Mouse (Mus musculus): ENCODE results near the gene Slc2a12. TPM values are rescaled to one million over a fixed set of nuclear protein-coding genes. Genes with fewer than 3 reads are reported as not detected.

Gene Slc2a12
- polyA plus RNA-seq, 1 experiment from 2014 or later: 0.27 TPM

DNA sequence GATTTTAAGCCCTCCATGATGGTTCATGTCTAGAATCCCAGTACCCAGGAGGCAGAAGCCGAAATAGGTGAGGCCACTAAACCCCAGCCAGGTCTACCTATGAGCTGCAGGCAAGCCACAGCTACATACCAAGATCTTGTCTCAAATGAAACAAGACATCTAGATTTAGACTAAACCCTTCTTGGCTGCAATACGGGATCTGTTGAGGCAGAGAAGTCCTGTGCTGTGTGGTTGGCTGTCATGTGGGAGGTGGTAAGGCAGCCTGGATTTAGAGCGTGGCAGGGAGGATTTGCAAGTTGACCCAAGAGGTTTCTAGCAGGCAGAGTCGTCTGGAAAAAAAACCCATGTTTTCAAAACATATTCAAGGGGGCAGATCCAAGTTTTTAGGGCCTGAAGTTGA lies 12.9 kb upstream of the Slc2a12 start:
- Histone ChIP-seq H3K4me2 (replicated peaks; ENCODE audit: low read depth) (no peak overlapping the region), H3K9me3 (ENCODE audit: control insufficient read depth) (no peaks in the 10 kb centered on the region), H3K4me3 (ENCODE audit: low read depth, low read length) (no peak overlapping the region), H3K4me1 (replicated peaks; ENCODE audit: control insufficient read depth, insufficient read depth, low read length) (no peaks in the 10 kb centered on the region), H3K27ac (ENCODE audit: low read depth, low read length) (no peak overlapping the region), H3K9ac (ENCODE audit: low read depth, low read length) (no peak overlapping the region), H3K27me3 (replicated peaks; ENCODE audit: control insufficient read depth, insufficient read depth, low read length) (no peaks in the 10 kb centered on the region), H3K36me3 (ENCODE audit: control insufficient read depth, insufficient read depth) (no peaks in the 10 kb centered on the region)
- no peak for TF ChIP-seq CTCF (IDR thresholded peaks at IDR 0.05; ENCODE audit: low read depth)
- 75% methylated on average over 4 of the region's 4 CpGs for WGBS
- no peak for ATAC-seq

DNA sequence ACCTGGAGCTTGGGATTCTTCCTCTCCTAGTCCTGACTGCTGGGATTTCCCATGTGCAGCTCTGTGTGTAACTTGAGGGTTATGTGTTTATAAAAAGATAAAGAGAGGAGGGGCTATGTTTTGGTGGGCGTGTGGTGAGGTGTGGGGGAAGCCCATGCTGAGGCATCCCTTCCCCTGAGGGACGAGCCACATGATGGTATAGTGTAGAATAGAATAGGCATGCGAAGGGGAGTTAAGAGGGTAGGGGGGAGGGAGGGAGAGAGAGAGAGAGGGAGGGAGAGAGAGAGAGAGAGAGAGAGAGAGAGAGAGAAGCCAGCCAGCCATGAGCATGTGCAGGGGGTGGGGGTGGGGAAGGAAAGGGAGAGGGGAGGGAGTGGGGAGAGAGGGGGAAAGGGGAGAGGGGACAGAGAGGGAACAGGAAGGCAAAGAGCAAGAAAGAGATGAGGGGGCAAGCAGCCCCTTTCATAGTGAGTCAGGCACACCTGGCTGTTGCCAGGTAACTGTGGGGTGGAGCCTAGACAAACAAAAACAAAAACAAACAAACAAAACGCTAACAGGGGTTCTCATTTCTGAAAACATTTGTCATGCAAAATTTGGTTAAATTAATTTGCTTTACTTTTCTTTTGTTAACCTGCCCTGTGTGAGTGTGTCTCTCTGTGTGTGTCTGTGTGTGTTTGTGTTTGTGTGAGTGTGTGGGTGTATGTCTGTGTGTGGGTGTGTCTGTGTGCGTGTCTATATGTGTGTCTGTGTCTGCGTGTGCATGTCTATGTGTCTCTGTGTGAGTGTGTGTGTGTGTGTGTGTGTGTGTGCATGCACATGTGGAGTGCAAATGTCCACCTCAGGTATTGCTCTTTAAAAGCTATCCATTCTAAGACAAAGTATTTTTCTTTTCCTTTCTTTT lies 11.2 kb upstream of the Slc2a12 start:
- Histone ChIP-seq H3K4me1 (replicated peaks; ENCODE audit: control insufficient read depth, insufficient read depth, low read length) (no peaks in the 10 kb centered on the region), H3K36me3 (ENCODE audit: control insufficient read depth, insufficient read depth) (no peaks in the 10 kb centered on the region), H3K27me3 (replicated peaks; ENCODE audit: control insufficient read depth, insufficient read depth, low read length) (no peaks in the 10 kb centered on the region), H3K4me2 (replicated peaks; ENCODE audit: low read depth) (no peak overlapping the region), H3K9ac (ENCODE audit: low read depth, low read length) (no peak overlapping the region), H3K27ac (ENCODE audit: low read depth, low read length) (no peak overlapping the region), H3K9me3 (ENCODE audit: control insufficient read depth) (no peaks in the 10 kb centered on the region), H3K4me3 (ENCODE audit: low read depth, low read length) (no peak overlapping the region)
- no peak for TF ChIP-seq CTCF (IDR thresholded peaks at IDR 0.05; ENCODE audit: low read depth)
- ATAC-seq: no peak
- 35% methylated on average over 6 of the region's 6 CpGs for WGBS

DNA sequence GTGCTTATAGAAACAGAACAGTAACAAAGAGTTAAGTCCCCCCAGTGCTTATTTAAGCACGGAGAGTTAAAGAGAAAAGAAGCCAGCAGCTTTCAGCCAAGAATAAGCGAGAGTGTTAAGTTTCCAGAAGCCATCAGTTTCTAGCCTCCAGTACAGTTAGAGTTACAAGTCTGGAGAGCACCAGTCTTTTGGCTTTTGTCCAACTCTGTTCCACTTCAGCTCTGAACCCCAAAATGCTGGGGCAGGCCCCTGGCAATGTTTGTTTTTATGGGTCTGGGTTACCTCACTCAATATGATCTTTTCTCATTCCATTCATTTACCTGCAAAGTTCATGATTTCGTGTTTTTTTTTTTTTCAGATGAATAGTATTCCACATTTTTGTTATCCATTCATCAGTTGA lies 7.6 kb upstream of the Slc2a12 start:
- no peaks in the 10 kb centered on the region for H3K36me3 ChIP-seq (ENCODE audit: control insufficient read depth, insufficient read depth)
- no peak for ATAC-seq
- H3K9me3 ChIP-seq (ENCODE audit: control insufficient read depth): no peaks in the 10 kb centered on the region
- 48% methylated on average over 3 of the region's 3 CpGs for WGBS
- no peak overlapping the region for H3K27ac ChIP-seq (ENCODE audit: low read depth, low read length)
- H3K9ac ChIP-seq (ENCODE audit: low read depth, low read length): no peak overlapping the region
- H3K27me3 ChIP-seq (replicated peaks; ENCODE audit: control insufficient read depth, insufficient read depth, low read length): no peaks in the 10 kb centered on the region
- no peaks in the 10 kb centered on the region for H3K4me1 ChIP-seq (replicated peaks; ENCODE audit: control insufficient read depth, insufficient read depth, low read length)
- no peak overlapping the region for H3K4me3 ChIP-seq (ENCODE audit: low read depth, low read length)
- H3K4me2 ChIP-seq (replicated peaks; ENCODE audit: low read depth): no peak overlapping the region
- no peak for TF ChIP-seq CTCF (IDR thresholded peaks at IDR 0.05; ENCODE audit: low read depth)

DNA sequence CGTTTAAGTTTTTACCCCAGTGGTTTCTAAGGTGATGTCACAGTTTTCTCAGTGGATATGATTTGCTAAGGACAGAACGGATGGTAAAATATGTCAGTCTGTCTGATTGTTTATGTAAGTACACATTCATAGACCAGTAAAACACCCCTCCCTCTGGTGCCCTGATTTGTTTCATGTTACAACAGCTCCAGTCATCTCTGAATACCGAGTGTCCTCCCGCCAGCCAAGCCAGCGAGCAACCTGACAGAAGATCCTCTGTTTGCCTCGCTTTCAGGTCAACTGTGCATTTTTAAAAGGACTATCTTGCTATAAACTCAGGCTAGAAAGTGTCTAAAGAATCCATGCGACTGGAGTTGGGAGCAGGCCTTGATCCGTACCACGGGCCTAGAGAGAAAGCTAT lies 640 bp upstream of the Slc2a12 start:
- Histone ChIP-seq H3K9ac (ENCODE audit: low read depth, low read length) (no peak overlapping the region), H3K9me3 (ENCODE audit: control insufficient read depth) (no peaks in the 10 kb centered on the region), H3K27me3 (replicated peaks; ENCODE audit: control insufficient read depth, insufficient read depth, low read length) (no peaks in the 10 kb centered on the region), H3K4me2 (replicated peaks; ENCODE audit: low read depth) (no peak overlapping the region), H3K4me1 (replicated peaks; ENCODE audit: control insufficient read depth, insufficient read depth, low read length) (no peaks in the 10 kb centered on the region), H3K36me3 (ENCODE audit: control insufficient read depth, insufficient read depth) (no peaks in the 10 kb centered on the region), H3K4me3 (ENCODE audit: low read depth, low read length) (no peak overlapping the region), H3K27ac (ENCODE audit: low read depth, low read length) (no peak overlapping the region)
- no peak for TF ChIP-seq CTCF (IDR thresholded peaks at IDR 0.05; ENCODE audit: low read depth)
- ATAC-seq: no peak
- 77% methylated on average over 9 of the region's 9 CpGs for WGBS

DNA sequence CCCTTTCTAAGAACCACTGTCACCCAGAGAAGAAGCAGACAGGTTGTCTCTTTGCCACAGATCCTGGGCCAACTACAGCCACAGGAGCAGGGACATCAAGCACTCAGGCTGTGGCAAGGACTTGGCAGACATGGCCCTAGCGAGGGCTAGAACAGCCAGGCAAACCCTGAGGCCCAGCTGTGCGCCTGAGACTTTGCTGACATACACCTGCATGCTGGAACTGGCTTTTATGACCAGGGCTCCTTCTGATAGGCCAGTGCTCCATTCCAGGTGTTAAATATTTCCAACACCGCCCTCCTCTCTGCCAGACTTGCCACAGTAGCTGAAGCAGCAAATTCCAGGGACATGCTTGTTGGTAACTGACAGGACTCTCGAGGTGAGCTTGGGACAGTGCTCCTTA lies 3.9 kb downstream of the Slc2a12 start:
- TF ChIP-seq CTCF (IDR thresholded peaks at IDR 0.05; ENCODE audit: low read depth): no peak
- WGBS: 43% methylated on average over 4 of the region's 4 CpGs

DNA sequence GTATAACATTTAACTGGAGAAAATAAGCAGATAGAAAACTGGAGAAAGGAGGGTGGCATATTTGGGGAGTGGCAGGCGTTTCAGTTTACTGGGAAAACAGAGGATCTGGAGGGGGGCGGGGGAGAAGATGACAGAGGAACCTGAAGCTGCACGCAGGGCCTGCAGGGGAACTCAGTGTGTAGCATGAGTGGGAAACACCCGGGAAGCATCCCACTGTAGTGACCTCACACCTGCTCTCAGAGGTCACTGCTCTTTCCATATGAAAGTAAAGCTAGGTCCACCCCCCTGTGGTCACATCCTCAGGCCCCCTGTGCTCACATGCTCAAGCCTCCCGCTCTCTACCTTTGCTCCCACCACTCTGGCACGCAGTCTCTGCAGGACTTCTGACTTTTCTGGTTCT lies 9.0 kb downstream of the Slc2a12 start:
- no peak overlapping the region for H3K27ac ChIP-seq (ENCODE audit: low read depth, low read length)
- WGBS: 49% methylated on average over 6 of the region's 6 CpGs
- TF ChIP-seq CTCF (IDR thresholded peaks at IDR 0.05; ENCODE audit: low read depth): no peak
- no peak overlapping the region for H3K9ac ChIP-seq (ENCODE audit: low read depth, low read length)
- no peaks in the 10 kb centered on the region for H3K36me3 ChIP-seq (ENCODE audit: control insufficient read depth, insufficient read depth)
- no peaks in the 10 kb centered on the region for H3K4me1 ChIP-seq (replicated peaks; ENCODE audit: control insufficient read depth, insufficient read depth, low read length)
- H3K4me3 ChIP-seq (ENCODE audit: low read depth, low read length): no peak overlapping the region
- no peaks in the 10 kb centered on the region for H3K9me3 ChIP-seq (ENCODE audit: control insufficient read depth)
- no peak for ATAC-seq
- H3K27me3 ChIP-seq (replicated peaks; ENCODE audit: control insufficient read depth, insufficient read depth, low read length): no peaks in the 10 kb centered on the region
- H3K4me2 ChIP-seq (replicated peaks; ENCODE audit: low read depth): no peak overlapping the region

More for the DNA sequence above, 3.9 kb downstream of the Slc2a12 start:
- Histone ChIP-seq H3K4me2 (replicated peaks; ENCODE audit: low read depth) (no peak overlapping the region), H3K36me3 (ENCODE audit: control insufficient read depth, insufficient read depth) (no peaks in the 10 kb centered on the region), H3K9me3 (ENCODE audit: control insufficient read depth) (no peaks in the 10 kb centered on the region), H3K4me1 (replicated peaks; ENCODE audit: control insufficient read depth, insufficient read depth, low read length) (no peaks in the 10 kb centered on the region), H3K9ac (ENCODE audit: low read depth, low read length) (no peak overlapping the region), H3K27me3 (replicated peaks; ENCODE audit: control insufficient read depth, insufficient read depth, low read length) (no peaks in the 10 kb centered on the region), H3K4me3 (ENCODE audit: low read depth, low read length) (no peak overlapping the region), H3K27ac (ENCODE audit: low read depth, low read length) (no peak overlapping the region)
- peak; percentile 82 for ATAC-seq
